Mouse (Mus musculus): Measurements from ENCODE around the gene Inafm2.
A peak's percentile ranks its signal among the peaks of the same experiment; 100 is the strongest.

Inafm2 gene

DNA sequence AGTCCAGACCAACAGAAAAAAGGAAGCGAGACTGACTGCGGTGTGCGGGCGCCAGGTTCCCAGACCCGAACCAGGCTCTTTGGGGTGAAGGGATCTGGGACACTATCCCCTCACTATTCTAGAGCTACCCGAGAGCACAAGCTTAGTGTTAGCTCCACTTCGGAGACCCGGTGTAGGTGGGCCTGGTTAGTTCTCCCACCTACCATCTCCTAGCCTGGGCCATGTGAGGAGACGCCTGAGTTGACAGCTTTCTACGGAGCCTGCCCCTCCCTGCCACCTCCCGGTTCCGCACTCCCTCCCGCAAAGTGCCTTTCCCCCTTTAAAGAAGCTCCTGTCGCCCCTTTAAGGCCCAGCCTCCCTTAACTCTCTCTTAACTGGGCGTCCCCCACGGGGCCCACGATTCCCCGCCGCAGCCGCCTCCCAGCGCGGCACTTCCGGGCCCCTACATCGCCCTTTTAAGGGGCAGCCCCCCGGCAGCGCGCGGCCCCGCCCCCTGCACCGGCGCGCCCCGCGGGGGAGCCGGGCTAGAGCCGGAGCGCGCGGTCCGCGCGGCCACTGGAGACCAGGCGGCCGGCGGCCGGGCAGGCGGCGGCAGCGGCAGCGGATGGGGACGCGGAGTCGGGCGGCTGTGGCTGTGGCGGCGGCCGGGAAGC lies at the start of gene Inafm2:
Gene Inafm2 (plus strand): TSS at position 527 of the 653 bp plus-strand sequence.
- DNase-seq (ENCODE audit: low spot score in 2 of 2): peak; percentile 90 to 91

DNA sequence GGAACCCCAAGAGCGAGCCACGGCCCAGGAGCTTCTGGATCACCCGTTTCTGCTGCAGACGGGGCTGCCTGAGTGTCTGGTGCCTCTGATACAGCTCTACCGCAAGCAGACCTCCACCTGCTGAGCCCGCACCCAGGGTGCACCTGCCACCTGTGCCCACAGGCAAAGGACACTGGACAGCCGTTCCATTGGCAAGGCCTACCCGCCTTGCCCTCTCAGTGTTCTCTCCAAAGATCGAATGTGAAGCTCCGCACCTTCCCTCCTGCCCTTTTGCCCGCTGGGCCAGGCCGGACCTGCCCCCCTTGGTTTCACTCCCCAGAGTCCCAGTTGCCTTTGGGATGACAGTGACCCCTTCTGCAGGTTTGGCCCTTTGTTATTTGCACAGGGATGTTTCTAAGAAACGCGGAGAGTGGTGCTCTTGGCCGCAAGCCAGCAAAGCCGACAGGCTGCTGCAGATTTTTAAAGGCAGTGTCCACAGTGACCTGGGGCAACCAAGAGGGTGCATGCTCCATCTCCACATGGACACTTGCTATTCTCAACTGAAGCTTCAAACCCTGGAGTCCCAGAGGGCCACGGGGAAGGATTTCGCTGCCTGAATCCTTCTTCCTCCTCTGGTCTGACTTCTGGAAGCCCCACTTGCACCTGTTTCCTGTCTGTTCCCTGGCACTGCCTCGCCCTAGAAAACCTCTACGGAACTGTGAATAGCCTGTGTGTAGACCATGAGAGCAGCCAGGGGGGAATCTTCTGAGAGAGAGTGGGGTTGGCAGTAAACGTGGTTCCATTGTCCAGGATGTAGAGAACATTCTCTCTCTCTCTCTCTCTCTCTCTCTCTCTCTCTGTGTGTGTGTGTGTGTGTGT lies 48.9 kb upstream of the Inafm2 start:
- peak in 1 of 2 experiments; percentile 31 for DNase-seq (ENCODE audit: low spot score in 2 of 2)

DNA sequence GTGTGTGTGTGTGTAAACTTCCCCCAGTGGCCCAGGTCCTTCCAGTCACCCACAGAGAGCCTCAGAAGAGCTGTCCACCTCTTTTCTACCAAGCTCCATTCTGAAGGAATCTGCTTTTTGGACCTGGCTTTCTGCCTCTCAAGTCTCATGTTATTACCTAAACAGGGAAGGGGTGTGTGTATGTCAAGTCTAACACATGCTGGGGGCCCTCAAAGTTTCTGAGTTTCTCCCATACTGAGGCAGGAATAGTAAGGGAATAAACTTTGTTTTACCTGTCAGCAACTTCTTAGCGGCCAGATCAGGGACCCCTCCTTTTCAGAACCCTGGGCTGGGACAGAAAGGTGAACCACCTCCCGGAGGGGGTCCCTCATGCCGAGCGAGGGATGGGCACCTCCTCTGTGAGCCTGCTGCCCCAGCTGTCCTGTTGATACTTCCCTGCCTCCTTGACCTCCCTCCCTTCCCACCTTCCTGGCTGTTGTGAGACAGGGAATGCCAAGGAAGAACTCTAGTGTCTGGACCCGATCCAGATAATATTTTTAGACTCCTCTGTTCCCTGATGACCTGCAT lies 48.2 kb upstream of the Inafm2 start:
- DNase-seq (ENCODE audit: low spot score in 2 of 2): no peak

DNA sequence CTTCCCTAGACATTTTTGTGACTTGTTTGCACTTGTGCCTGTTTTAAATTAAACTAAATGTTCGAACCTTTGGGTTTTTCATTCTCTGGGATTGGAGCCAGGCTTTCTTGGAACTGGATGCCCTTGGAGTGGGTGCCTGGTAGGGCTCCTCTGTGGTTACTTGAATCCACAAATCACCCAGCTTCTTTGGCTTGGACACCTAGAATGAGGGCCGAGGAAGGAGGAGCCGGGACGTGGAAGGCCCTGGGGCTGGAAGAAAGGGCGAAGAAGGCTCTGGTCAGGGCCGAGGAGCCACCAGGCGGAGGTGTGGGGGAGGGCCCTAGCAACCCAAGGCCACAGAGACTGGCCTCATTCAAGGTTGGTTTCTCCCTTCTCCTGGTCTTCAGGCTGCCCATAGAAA lies 47.6 kb upstream of the Inafm2 start:
- no peak for DNase-seq (ENCODE audit: low spot score in 2 of 2)

DNA sequence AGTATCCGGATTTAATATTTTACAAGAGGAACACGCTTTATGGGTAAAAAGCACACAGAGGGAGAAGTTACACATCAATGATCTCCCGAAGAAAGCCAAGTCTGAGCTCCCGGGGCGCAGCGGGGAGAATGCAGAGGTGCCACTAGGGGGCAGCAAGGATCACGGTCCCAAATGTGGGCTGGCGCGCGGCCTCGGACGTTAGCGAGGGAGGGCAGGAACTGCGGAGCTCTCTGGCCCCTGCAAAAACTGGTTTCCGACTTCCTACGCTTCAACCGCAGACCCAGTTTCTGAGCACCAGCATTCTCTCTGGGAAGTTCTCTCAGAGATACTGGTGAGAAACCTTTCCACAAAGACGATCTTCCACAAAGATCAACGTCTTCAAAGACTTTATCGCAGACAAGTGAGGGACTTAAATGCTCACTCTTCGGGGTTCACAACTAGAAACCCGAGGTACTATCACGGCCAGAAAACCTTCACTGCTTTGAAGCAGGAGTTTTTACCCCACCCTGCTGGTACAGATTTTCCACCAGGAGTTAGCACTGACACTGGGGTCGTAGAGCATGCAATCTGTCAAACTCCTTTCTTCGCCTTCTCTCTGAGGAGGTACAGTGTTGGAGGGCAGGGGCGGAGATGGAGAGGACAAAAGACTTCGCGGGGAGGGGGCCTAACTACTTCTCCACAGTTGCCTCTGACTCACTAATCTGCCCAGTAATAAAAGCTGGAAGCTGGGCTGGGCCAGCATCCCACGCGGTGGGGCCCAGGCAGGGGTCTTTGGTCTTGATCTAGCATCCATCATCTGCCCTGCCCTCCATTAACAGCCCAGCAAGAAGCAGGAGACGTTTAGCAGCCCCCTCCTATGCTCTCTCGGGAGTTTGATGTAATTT lies 45.1 kb upstream of the Inafm2 start:
- peak; percentile 52 to 85 for DNase-seq (ENCODE audit: low spot score in 2 of 2)

DNA sequence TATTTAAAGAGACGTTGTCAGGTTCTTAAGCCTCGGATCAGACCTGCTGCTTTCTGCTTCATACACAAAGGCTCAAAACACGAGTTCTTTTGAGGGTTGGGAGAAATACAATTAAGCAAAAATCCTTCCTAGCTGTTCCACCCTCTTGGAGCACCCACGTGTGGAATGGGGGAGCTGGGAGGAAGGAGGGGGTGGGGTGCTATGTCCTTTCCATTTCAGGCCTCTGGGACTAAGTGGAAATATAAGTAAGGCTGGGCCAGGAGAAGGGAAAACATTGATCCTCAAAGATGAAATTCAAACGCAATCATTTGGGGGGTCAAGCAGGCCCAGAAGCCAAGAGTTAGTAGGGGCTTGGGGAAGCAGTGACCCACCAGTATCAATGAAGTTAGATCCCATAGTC lies 44.4 kb upstream of the Inafm2 start:
- DNase-seq (ENCODE audit: low spot score in 2 of 2): no peak

DNA sequence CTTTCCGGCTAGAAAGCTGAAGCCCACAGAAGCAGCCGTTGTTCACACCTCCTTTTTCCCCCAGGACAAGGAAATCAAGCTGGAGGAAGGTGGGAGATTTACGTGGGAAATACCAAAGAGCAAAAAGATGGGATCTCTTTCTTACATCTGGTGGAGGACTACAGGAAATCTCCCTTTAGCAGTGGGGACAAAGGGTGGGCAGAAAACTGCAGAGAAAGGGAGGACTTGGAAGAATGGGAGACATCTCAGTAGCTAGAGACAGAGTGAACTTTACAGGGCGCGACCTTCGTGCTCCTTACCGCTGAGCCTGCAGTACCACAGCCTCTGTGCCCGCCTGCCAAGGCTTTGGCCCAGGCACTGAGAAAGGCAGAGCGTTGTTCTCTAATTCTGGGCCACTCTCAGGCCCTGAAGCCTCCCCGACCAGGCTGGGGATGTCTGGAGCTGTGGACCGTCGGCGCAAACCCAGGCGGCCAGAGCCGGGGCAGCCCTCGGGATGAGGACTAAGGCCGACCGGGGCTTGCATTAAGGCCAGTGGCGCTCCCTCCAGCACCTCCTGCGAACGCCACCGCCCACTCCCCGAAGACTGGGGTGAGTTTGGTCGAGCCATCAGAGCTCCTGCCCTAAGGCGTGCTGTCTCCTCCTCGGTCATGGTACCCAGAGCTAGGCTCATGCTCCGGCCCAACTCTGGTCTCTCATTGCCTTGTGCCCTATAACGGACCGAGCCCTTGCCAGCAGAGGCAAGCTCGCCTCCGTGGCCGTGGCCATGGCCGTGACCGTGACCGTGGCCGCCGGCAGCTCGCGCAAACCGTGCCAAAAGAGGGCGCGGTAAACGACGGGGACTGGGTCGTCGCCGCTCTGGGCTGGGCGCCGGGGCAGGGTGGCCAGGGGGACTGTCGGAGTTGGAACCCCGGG lies 43.3 kb upstream of the Inafm2 start:
- DNase-seq (ENCODE audit: low spot score in 2 of 2): no peak

DNA sequence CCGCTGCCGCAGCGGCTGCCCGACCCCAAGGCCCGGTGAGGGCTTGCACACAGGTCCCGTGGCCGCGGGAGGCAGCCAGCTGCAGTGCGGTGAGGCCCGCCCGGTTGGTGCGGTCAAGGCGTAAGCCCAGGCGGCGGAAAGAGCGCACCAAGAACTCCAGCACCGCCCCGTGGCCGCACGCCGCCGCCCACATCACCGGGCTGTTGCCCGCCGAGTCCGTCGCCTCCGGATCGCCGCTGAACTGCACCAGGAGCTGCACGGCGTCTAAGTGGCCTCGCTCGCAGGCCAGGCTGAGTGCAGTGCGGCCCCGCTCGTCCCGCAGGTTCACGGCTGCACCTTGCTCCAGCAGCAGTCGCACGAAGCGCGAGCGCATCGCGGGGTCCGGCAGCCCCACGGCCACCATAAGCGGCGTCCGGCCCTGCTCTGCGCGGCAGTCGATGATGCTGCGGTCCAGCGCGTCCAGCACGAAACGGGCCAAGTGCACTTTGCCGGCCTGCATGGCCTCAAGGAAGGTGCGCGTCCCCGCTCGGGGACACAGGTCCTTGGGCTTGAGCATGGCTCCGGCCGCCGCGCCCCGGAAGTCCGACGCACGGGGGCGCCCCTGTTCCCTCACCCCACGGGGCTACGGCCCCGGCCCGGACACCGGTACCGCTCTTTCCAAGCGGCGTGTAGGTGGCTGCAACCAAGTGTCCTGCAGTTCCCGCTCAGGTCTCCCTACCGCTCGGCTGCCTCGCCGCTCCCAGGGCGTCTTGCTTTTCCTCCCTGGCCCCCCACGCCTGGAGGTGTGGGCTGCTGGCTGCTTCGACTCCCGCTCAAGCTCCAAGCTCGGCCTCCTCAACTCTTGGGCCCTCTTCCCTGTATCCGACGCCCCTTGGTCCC lies 42.4 kb upstream of the Inafm2 start:
- DNase-seq (ENCODE audit: low spot score in 2 of 2): no peak

DNA sequence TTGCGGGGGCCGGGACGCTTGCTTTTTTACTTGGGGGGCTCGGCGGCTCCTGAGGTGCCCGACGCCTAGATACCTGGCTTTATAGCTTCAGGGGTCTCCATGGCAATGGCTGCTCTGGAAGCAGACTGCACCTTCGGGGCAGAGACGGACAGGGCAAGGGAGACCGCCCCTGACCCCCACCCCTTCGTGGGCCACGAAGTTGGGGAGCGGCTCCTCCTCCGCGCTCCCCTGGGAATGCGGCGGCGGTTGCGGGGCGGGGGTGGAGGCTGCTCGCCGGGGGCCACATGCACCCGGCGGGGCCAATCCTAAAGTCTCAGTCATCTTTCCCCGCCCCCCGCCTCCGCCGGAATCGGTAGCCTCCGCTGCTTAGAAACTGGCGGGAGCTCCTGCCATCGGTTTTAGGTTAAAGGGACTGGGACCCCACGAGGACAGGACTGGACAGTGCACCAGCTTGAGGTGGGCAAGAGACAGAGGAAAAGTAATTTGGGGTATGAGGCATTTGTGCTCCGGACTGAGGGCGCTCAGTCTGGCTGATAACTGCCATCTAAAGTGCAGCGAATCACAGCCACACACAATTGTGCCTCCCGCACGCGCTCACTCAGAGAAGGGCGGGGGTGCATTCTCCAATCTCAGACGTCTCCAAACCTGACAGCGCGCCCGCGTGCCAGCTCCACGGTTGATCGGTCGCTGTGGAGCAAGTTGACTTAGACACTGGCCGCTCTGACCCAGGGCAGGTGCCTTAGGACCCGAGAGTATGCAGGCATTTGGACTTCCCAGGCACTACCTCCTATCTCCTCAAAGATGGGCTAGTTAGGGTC lies 41.4 kb upstream of the Inafm2 start, which contains the start of gene Ankrd63:
Gene Ankrd63 (minus strand): TSS at position 51 of the 818 bp plus-strand sequence.
- no peak for DNase-seq (ENCODE audit: low spot score in 2 of 2)

DNA sequence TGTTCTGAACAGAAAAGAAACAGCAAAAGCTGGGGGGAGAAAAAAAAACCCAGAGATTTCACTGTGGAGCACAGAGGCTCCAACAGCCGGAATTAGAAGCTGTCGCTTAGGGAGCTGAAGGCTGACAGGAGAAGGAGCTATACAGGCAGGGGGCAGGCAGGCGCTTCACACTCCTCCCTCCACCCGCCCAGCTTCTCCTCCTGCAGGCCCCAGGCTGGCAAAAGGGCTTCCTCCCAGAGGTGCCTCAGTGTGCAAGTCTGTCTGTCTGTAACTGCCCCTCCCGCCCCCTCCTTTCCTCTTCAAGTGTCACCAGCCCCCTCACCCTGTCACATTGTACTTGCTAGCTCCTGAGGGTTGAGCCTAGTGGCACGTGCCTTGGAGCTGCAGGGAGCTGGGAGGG lies 39.1 kb upstream of the Inafm2 start:
- no peak for DNase-seq (ENCODE audit: low spot score in 2 of 2)

DNA sequence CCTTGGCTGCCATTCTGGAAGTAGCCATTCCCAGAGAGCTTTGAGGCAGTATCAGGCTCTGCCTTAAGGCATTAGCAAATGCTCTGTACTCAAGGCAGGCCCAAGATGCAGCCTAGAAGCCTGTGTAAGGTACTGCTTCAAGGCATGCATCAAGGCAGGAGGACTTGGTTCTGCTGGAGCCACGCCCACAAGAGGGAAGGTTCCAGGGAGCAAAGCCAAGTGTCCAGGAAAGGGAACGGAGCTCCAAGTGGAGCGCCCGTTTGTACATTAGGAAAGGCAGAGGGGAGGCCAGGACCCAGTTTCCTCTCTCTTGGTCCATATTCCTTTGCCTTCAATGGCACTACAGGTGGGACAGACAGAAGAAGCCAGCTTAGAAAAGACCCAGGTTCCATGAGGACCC lies 37.1 kb upstream of the Inafm2 start:
- DNase-seq (ENCODE audit: low spot score in 2 of 2): no peak

DNA sequence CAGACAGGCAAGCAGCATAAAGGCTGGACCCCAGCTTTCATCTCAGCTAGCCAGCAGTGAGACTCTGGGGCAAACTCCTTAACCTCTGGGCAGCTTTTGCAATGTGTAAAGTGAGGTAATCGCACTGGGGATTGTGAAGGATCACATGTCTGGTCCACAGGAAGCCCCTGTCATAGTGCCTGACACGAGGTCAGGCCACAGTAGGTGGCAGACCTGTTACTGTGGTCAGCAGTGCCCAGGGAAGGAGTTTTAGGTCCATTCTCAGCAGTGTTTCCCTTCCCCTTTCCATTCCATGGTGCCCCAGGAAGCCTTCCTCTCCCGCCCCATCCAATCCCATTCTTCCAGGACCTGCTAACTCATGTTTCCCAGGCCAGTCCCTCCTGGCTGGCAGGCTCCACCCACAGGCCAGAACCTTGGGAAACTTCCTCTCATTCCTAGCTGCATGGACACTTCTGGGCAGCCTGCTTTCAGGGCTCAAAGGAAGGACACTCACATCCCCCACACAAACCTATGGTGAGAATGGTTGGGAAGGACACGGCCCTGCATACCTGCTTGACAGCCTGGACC lies 35.8 kb upstream of the Inafm2 start:
- DNase-seq (ENCODE audit: low spot score in 2 of 2): no peak

DNA sequence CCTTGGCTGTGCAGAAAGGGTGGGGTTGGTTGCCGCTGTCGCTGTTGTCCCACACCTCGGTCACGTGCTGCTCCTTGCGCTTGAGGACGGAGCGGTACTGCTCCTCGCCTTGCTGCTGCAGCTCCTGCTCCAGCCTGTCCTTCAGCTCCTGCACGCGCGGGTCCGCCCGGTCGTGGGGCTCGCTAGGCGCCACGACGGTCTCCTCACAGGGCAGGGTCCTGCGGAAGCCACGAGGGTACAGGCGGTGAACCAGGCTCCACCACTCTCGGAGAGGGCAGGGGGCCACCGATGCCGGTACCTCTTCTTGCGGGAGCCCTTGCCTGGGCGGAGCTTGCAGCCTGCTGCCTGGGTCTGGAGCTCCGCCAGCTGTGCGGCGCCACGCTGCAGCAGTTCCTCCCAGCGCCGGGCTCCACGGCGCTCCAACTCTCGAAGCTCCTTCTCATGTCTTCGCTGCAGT lies 34.5 kb upstream of the Inafm2 start:
- DNase-seq (ENCODE audit: low spot score in 2 of 2): peak in 1 of 2 experiments; percentile 24

DNA sequence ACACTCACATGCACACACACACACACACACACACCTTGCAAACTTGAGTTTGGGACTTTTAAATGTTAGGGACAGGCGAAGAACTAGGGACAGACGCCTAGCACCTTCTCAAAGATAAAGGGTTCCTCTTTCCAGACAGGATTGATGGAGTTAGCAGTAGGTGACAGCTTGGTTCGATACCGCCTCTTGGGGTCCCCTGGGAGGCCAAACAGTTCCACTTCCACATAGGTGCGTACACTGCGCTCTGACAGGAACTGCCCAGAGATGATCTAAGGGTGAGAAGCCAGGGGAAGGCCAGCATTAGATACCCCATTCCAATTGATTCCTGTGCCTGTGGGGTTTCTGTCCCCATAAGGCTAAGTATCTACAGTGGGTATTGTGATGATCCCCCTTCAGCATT lies 31.9 kb upstream of the Inafm2 start:
- DNase-seq (ENCODE audit: low spot score in 2 of 2): no peak

DNA sequence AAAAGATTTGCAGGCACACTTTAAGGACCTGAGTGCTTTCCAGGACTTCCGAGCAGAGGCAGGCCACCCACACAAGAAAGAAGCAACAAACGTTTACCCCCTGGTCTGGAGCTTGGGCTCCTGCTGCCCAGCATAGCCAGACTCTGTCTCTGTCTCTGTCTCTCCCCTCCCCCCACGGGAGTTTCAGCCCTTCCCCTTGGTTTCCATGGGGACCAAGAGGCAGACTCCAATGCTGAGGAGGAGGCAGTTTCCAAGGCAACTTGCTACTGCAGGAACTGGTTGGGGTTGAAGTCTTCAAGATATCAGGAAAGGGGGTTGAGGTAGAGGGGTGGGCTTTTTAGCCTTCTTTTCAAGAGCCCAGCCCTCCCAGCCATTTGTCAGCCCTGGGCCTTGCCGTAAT lies 31.3 kb upstream of the Inafm2 start:
- no peak for DNase-seq (ENCODE audit: low spot score in 2 of 2)

DNA sequence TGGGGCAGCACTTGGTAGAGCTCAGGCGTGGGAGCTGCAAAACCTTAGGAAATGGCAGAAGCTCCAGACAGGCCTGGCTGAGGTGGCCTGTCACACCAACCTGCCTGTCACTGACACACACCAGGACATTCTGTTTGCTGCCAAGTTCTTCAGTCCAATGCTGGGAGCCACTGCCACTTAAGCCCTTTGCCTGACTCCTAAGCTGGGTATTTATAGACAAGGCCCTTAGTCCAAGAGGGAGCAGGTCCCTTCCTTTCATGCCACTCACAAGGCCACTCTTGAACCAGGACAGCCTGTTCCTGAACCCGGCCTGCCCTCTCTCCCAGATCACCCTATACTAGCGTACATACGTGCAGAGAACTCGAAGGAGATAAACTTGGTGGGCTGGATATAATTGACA lies 28.9 kb upstream of the Inafm2 start:
- DNase-seq (ENCODE audit: low spot score in 2 of 2): no peak

DNA sequence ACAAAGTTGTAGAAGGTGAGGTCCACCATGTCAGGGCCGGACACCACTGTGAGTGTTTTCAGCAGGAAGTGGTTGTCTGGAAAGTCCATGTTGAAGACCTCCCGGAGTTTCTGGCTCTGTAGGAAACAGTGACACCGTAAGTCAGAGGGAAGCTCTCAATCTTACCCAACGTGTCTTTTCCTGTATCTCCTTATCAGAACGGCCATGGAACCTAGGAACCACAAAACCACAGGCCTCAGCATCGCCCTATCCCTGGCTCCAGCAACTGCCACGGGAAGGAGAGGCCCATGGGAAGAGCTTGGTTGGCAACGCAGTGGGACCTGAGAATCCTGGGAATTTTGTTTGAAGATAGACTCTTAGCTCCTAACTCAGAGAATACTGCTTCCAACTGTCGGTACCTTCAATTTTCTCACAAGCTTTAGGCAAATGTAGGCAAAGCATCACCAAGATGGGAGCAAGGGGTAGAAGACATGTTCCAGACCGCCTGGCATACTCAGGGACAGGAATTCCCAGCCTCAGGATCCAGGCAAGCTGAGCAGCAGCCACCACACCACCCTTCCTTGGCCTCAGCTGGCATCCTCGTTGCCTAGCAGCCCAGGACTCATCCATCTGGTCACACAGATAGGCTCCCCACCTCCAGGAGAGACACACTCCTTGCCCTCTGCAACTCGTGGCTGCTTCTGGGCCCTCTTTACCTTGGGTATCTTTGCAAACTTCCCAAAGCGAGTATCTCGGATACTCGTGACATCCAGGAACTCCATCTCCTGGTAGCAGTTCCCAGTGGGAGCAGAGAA lies 21.7 kb upstream of the Inafm2 start:
- DNase-seq (ENCODE audit: low spot score in 2 of 2): no peak

DNA sequence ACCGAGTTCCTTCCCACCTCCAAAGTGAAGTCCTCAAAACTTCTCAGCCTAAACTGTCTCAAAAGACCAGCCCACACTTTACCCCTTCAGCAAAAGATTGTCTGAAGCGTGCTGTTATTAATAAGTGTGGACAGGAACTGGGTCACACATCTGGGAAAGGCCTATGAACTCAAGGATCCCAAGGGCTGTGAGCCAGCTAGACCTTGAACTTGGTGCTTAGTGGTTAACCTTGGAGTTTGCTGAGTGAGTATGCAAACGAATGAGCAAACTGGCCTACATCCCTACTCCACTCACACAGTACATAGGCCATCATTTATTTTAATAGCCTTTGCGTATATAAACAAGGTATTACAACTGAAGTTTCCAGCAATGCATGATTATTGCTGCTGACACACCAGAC lies 20.0 kb upstream of the Inafm2 start:
- no peak for DNase-seq (ENCODE audit: low spot score in 2 of 2)
